Mouse (Mus musculus): ENCODE measurements around the gene Mgat5.

DNA sequence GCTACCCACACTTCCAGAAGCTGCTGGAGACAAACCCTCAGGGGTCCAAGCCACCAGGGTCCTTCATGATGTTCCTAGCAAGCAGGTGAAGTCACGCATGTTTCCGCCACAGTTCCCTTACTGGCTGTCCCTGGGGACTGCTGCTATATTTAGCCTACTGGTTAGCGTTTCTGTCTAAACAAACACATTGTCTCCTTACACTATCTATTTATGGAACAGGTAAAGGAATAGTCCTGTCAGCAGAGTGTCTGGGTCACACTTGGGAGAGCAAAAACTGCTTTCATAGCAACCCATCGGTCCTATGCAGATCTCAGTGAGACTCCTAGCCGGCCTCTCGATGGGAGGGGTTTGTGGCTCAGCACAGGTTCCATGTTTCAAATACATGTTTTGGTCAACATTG lies 306.5 kb downstream of the Mgat5 start:
- TF ChIP-seq CTCF (conservative IDR thresholded peaks at IDR 0.05; ENCODE audit: insufficient read depth, insufficient read length, low read depth, low read length) (no peak), POLR2A (IDR thresholded peaks at IDR 0.05; ENCODE audit: low read depth, low read length) (no peak)
